Mouse (Mus musculus): Measurements from ENCODE around the gene Cdk2ap1. TPM values are rescaled to one million over a fixed set of nuclear protein-coding genes. Genes with fewer than 3 reads are reported as not detected.
"Not testable (repeated sequence)": the region's sequence is repeated elsewhere in the genome, so short reads cannot be mapped to it uniquely, and the experiment has no call there.

Cdk2ap1 gene
- polyA plus RNA-seq, 1 experiment from 2014 or later = 85.6 TPM

DNA sequence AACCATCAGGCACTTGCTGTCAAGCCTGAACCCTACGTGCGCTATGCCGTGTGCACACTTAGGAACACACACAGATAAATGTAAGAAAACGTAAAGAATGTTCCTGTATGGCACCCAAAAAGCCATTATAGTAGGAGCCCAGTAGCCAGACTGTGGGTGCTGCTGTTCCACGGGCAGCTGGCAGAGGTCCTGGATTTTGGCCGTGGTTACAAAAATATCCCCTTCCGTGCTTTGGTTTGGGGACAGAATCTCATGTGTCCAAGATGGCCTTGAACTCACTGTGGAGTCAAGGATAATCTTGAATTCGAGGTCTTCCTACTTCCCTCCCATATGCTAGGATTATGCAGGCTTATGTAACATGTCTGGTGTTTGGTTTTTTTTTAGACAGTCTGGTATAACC is 20.0 kb downstream of the Cdk2ap1 start:
- no peaks in the 10 kb centered on the region for H3K27me3 ChIP-seq
- H3K4me3 ChIP-seq = no peak overlapping the region
- H3K9ac ChIP-seq (replicated peaks) = no peak overlapping the region
- peaks cover 25% of the 10 kb centered on the region for H3K36me3 ChIP-seq
- H3K9me3 ChIP-seq = no peaks in the 10 kb centered on the region
- WGBS = 79% methylated on average over 8 of the region's 8 CpGs
- peak overlapping the region; percentile 48; the same call in 1 of the 2 replicates for H3K27ac ChIP-seq (replicated peaks)
- ATAC-seq (replicated peaks) = no peak
- no peak overlapping the region for H3K4me2 ChIP-seq (replicated peaks)
- peaks cover 17% of the 10 kb centered on the region for H3K4me1 ChIP-seq

DNA sequence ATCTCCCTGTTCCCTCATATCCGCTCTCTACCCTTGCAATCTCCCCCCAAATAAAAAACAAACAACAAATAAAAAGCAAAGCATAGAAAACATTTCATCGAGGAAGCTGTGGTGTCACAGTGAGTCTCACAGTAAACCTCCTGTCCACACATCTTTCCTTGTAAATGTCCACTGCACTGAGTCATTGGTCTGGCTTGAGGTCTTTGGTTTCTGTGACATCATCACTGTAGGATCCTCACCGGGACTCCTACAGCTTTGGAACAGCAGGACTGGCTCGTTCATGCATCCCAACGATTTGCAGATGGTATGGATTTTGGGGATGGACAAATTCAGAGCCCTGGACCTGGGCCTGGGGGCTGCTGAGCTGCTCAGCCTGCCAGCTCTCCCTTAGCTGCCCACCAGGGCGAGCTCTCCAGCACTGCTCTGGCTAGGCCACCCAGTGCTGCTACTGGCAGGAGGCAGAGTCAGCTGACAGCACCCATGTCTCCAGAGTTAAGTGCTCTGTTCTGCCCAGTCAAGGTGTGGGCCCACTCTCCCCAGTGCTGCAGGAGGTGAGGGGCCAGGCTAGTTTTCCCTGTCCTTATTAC is 21.0 kb downstream of the Cdk2ap1 start:
- WGBS = 76% methylated on average over 6 of the region's 6 CpGs
- H3K9me3 ChIP-seq; H3K9ac ChIP-seq (replicated peaks); H3K27me3 ChIP-seq; H3K27ac ChIP-seq (replicated peaks); H3K4me2 ChIP-seq (replicated peaks); H3K4me3 ChIP-seq: not testable (repeated sequence)
- Histone ChIP-seq H3K36me3 (peaks cover 22% of the 10 kb centered on the region), H3K4me1 (peaks cover 27% of the 10 kb centered on the region)
- ATAC-seq (replicated peaks) = 0 out of 2 replicates have a peak, but pooled peaks have one; percentile 39

DNA sequence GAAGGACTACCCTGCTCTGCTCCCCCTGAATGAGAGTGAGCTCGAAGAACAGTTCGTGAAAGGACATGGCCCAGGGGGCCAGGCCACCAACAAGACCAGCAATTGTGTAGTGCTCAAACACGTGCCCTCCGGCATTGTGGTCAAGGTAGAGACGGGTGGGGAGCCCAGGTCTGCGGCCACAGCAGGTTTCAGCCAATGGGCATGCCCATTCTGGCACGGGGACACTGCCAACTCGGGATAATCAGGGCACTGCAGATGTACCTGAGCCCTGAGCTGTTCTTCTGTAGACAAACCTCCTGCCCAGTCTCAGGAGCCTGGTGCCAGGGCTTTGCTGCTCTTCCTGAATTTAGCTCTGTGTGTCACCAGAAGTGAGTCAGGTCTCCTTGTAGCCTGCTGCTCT is 24.1 kb downstream of the Cdk2ap1 start:
- Histone ChIP-seq H3K36me3 (no peaks in the 10 kb centered on the region), H3K4me3 (no peak overlapping the region), H3K27ac (replicated peaks) (peak overlapping the region; percentile 91), H3K27me3 (no peaks in the 10 kb centered on the region), H3K4me2 (replicated peaks) (no peak overlapping the region), H3K4me1 (peaks cover 56% of the 10 kb centered on the region), H3K9ac (replicated peaks) (no peak overlapping the region), H3K9me3 (no peaks in the 10 kb centered on the region)
- ATAC-seq (replicated peaks) = no peak
- 75% methylated on average over 8 of the region's 8 CpGs for WGBS

DNA sequence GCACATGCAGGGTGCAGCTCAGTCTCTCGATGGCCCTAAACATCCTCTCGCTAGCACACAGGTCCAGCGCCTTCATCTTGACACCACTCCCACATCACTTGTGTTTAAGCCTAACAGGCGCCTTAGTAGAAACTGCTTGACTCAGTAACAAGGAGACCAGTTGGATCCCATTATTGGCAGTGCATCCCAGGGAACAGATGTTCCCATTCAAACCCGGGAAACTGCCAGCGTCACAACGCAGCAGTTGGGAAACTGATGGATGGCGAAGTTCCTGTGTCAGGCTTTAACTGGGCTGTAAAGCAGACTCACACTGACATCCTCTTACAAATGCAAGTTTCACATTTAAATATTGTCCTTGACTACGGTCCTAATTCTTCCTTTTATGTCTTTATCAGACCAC is 25.0 kb downstream of the Cdk2ap1 start:
- peak; percentile 39 for ATAC-seq (replicated peaks)
- no peak overlapping the region for H3K4me3 ChIP-seq
- H3K27me3 ChIP-seq = no peaks in the 10 kb centered on the region
- no peaks in the 10 kb centered on the region for H3K36me3 ChIP-seq
- H3K4me1 ChIP-seq = peaks cover 59% of the 10 kb centered on the region
- H3K9ac ChIP-seq (replicated peaks) = no peak overlapping the region
- H3K4me2 ChIP-seq (replicated peaks) = no peak overlapping the region
- H3K9me3 ChIP-seq = no peaks in the 10 kb centered on the region
- peak overlapping the region; percentile 91 for H3K27ac ChIP-seq (replicated peaks)
- 34% methylated on average over 9 of the region's 9 CpGs for WGBS

GRCm38 (mm10) chr5:124337103-124337502 is 25.8 kb downstream of the Cdk2ap1 start:
- H3K9ac ChIP-seq (replicated peaks) = no peak overlapping the region

DNA sequence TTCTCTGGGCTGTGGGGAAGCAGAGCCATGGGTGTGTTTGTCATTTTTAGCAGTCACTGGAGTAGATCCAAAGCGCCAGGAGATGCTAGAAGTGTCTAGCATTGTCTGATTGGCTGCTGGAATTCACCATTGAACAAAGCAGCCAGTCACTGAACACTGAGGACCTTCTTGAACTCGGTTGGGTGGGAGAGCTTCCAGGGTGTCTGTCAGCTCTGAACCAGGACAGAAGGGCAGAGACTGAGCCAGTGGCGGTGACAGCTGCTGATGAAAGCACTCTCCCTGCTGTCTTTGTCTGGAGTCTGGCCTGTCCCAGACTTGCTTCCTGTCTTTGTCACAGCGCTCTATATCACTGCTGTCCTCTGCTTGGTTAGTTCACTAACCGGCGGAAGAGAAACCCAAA is 28.5 kb downstream of the Cdk2ap1 start:
- H3K4me1 ChIP-seq = peaks cover 61% of the 10 kb centered on the region
- no peak overlapping the region for H3K4me3 ChIP-seq
- H3K27ac ChIP-seq (replicated peaks) = peak overlapping the region; percentile 91
- peak; percentile 89 for ATAC-seq (replicated peaks)
- H3K36me3 ChIP-seq = no peaks in the 10 kb centered on the region
- peak overlapping the region; percentile 30; the same call in 1 of the 2 replicates for H3K9ac ChIP-seq (replicated peaks)
- 24% methylated on average over 6 of the region's 6 CpGs for WGBS
- no peak overlapping the region for H3K4me2 ChIP-seq (replicated peaks)
- no peaks in the 10 kb centered on the region for H3K27me3 ChIP-seq
- no peaks in the 10 kb centered on the region for H3K9me3 ChIP-seq

More at GRCm38 (mm10) chr5:124337103-124337502, 25.8 kb downstream of the Cdk2ap1 start:
- no peaks in the 10 kb centered on the region for H3K9me3 ChIP-seq
- 75% methylated on average over 9 of the region's 9 CpGs for WGBS
- no peak overlapping the region for H3K4me3 ChIP-seq
- no peak for ATAC-seq (replicated peaks)
- peak overlapping the region; percentile 91 for H3K27ac ChIP-seq (replicated peaks)
- no peaks in the 10 kb centered on the region for H3K27me3 ChIP-seq
- no peak overlapping the region for H3K4me2 ChIP-seq (replicated peaks)
- H3K36me3 ChIP-seq = no peaks in the 10 kb centered on the region
- peaks cover 59% of the 10 kb centered on the region for H3K4me1 ChIP-seq

GRCm38 (mm10) chr5:124330086-124330485 is 32.8 kb downstream of the Cdk2ap1 start:
- Histone ChIP-seq H3K9ac (replicated peaks) (no peak overlapping the region), H3K9me3 (no peaks in the 10 kb centered on the region), H3K4me1 (peaks cover 40% of the 10 kb centered on the region), H3K27ac (replicated peaks) (no peak overlapping the region), H3K4me2 (replicated peaks) (no peak overlapping the region), H3K4me3 (no peak overlapping the region), H3K36me3 (no peaks in the 10 kb centered on the region), H3K27me3 (no peaks in the 10 kb centered on the region)
- ATAC-seq (replicated peaks) = no peak
- 84% methylated on average over 6 of the region's 6 CpGs for WGBS

GRCm38 (mm10) chr5:124327510-124328364 is 35.1 kb downstream of the Cdk2ap1 start, which contains the start of the genes Mphosph9 and 2810006K23Rik:
Gene Mphosph9 (minus strand): TSS chr5:124327972.
Gene 2810006K23Rik (plus strand): TSS chr5:124328089.
- H3K4me1 ChIP-seq = peaks cover 23% of the 10 kb centered on the region
- under 1% methylated on average over 72 of the region's 72 CpGs for WGBS
- peak; percentile 98 for ATAC-seq (replicated peaks)
- peak within 1 kb of the TSS; percentile 93 for H3K4me2 ChIP-seq (replicated peaks)
- H3K36me3 ChIP-seq = peaks cover 13% of the 10 kb centered on the region; the same call in 1 of the 2 replicates
- no peaks in the 10 kb centered on the region for H3K27me3 ChIP-seq
- H3K9me3 ChIP-seq = no peaks in the 10 kb centered on the region
- H3K4me3 ChIP-seq = peak within 1 kb of the TSS; percentile 88
- peak within 1 kb of the TSS; percentile 99 for H3K27ac ChIP-seq (replicated peaks)
- H3K9ac ChIP-seq (replicated peaks) = peak within 1 kb of the TSS; percentile 84

DNA sequence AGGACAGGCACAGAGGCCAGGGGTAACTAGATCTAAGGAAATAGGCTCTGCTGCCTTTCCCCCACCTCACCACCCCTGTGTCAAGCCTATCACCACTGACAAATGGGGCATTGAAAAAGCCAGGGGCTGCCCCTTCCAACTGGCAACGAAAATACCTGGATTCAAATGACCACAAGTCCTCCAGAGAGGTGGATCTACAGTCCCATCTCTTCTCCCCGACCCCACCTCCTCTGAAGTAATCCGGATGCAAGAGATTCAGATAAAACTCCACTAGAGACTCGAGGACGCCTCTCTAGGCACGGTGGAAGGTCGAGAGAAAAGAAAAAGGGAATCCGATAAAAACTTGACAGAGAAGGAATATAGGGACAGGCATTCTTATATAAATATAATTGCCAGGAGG is 36.1 kb downstream of the Cdk2ap1 start:
- Histone ChIP-seq H3K4me2 (replicated peaks) (peak overlapping the region; percentile 75), H3K4me3 (peak overlapping the region; percentile 88), H3K9me3 (no peaks in the 10 kb centered on the region), H3K4me1 (peaks cover 23% of the 10 kb centered on the region), H3K36me3 (peaks cover 18% of the 10 kb centered on the region; the same call in 1 of the 2 replicates), H3K27me3 (no peaks in the 10 kb centered on the region), H3K27ac (replicated peaks) (peak overlapping the region; percentile 99), H3K9ac (replicated peaks) (peak overlapping the region; percentile 84)
- 1% methylated on average over 8 of the region's 8 CpGs for WGBS
- ATAC-seq (replicated peaks) = no peak

DNA sequence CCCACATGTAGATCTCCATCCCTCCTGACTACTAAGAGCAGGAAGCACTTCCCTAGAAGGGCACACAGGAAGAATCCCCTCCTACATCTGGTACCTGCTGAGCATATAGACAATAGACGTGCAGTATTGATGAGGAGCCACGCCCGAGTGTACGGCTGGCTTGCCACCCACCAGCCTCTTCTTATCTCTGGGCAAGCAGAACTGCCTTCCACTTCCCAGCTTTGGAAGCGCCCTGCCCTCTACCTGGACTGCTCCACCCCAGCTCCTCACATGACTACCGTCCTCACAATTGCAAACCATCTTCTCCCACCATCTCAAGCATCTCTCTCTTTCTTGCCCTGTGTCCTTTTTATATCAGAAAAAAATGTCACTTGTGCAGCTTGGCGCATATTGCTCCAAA is 45.2 kb downstream of the Cdk2ap1 start:
- peaks cover 53% of the 10 kb centered on the region for H3K36me3 ChIP-seq
- 89% methylated on average over 7 of the region's 7 CpGs for whole genome bisulfite sequencing

GRCm38 (mm10) chr5:124315941-124316340 is 46.9 kb downstream of the Cdk2ap1 start:
- no peak overlapping the region for H3K4me3 ChIP-seq
- H3K36me3 ChIP-seq = peaks cover 59% of the 10 kb centered on the region
- no peak for ATAC-seq (replicated peaks)
- no peaks in the 10 kb centered on the region for H3K4me1 ChIP-seq
- no peak overlapping the region for H3K9ac ChIP-seq (replicated peaks)
- no peak overlapping the region for H3K27ac ChIP-seq (replicated peaks)
- no peak overlapping the region for H3K4me2 ChIP-seq (replicated peaks)
- WGBS = 89% methylated on average over 11 of the region's 11 CpGs
- no peaks in the 10 kb centered on the region for H3K27me3 ChIP-seq
- H3K9me3 ChIP-seq = no peaks in the 10 kb centered on the region

More for the DNA sequence above, 45.2 kb downstream of the Cdk2ap1 start:
- no peaks in the 10 kb centered on the region for H3K27me3 ChIP-seq
- H3K4me1 ChIP-seq = no peaks in the 10 kb centered on the region
- no peaks in the 10 kb centered on the region for H3K9me3 ChIP-seq
- no peak overlapping the region for H3K4me2 ChIP-seq (replicated peaks)
- no peak for ATAC-seq (replicated peaks)
- H3K9ac ChIP-seq (replicated peaks) = no peak overlapping the region
- H3K4me3 ChIP-seq = no peak overlapping the region
- H3K27ac ChIP-seq (replicated peaks) = no peak overlapping the region

DNA sequence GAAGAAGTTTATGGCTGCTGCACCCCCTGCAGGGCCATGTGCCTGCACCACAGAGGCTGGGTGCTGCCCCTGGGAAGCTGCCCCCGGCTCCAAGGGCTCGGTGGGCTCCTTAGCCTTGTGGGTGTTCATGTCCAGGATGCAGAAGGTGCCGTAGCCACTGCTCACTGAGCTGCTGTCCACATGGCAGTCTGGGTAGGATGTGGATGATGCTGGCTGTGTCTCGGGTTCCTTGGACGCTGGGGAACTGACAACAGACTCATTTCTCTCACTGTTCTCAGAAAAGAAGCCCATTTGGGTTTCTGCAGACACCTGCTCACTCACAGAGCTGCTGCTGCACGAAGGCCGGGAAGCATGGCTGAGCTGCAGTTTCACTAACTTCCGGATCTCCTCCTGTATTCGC is 47.4 kb downstream of the Cdk2ap1 start:
- Histone ChIP-seq H3K9me3 (no peaks in the 10 kb centered on the region), H3K4me1 (no peaks in the 10 kb centered on the region), H3K27me3 (no peaks in the 10 kb centered on the region), H3K36me3 (peaks cover 60% of the 10 kb centered on the region), H3K9ac (replicated peaks) (no peak overlapping the region), H3K4me3 (no peak overlapping the region), H3K27ac (replicated peaks) (no peak overlapping the region), H3K4me2 (replicated peaks) (no peak overlapping the region)
- ATAC-seq (replicated peaks) = no peak
- 89% methylated on average over 9 of the region's 9 CpGs for WGBS
